8 mouse cellular contexts compared by ENCODE assay signal in the genomic region with DNA sequence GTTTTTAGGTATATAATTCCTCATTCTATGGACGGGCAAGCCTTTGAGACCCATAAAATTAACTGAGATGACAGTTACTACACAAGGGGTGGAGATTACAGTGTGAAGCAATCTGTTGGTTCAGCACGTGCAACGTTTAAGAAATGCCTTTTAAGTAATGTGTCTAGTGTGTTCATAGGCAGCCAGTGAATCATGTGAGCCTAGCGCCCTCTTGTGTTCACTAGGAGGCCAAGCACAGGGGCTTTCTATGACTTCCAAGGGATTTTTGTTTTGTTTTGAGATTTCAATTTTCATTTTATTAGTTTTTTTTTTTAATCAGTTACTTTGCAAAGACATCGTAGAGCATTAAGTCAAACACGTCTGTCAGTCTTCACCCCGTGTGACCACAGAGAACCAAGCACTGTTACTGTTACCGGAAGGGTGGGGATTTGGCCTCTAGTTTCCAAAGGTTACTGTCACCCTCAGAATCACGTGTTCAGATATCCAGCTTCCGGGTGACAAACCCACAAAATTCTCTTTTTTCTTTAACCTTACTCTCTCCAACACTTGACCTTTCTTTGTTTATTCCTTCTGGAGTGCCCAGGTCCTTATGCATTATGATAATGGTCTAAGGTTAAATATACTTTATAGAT. TPM values are rescaled to one million over a fixed set of nuclear protein-coding genes. Genes with fewer than 3 reads are reported as not detected.
DNase-seq lines count a peak whose midpoint lies in the region; ATAC-seq and TF ChIP-seq lines count a peak whose summit lies in the region.

No protein-coding gene starts in this region.

- no peak for TF ChIP-seq POLR2A in bone marrow, adult 2 months (IDR thresholded peaks at IDR 0.05; ENCODE audit: borderline replicate concordance, control insufficient read depth, low read depth, low read length)

- no peaks in the 10 kb centered on the region for H3K79me2 ChIP-seq in C2C12 (ENCODE audit: control insufficient read depth, insufficient read depth)

- peak; percentile 65 for ATAC-seq in frontal cortex, adult (ENCODE audit: low TSS enrichment)

- peak; percentile 42 for TF ChIP-seq CTCF in C2C12 (IDR thresholded peaks at IDR 0.05; ENCODE audit: control insufficient read depth, insufficient read depth, insufficient read length)
- TF ChIP-seq CTCF in bone marrow, adult 2 months (IDR thresholded peaks at IDR 0.05; ENCODE audit: control insufficient read depth, insufficient read depth, low read length) = peak; percentile 63

- DNase-seq in frontal cortex, postnatal 10 days (ENCODE audit: low spot score in 2 of 2) = no peak
- DNase-seq in heart, adult 8-10 months (ENCODE audit: low spot score) = peak; percentile 30
- DNase-seq in kidney, postnatal 10 days = peak; percentile 58
- DNase-seq in midbrain, embryonic 10.5 days (ENCODE audit: low spot score) = peak; percentile 29
- peak; percentile 50 for DNase-seq in thymus, postnatal 14 days

- H3K36me3 ChIP-seq in C2C12 (ENCODE audit: control insufficient read depth, insufficient read depth) = no peaks in the 10 kb centered on the region
- H3K36me3 ChIP-seq in midbrain, embryonic 10.5 days = no peaks in the 10 kb centered on the region

- H3ac ChIP-seq in C2C12 (ENCODE audit: control insufficient read depth, insufficient read length, low read depth) = no peak overlapping the region

- peaks cover 3% of the 10 kb centered on the region; the same call in 1 of the 2 replicates for H3K4me1 ChIP-seq in bone marrow, adult 2 months (ENCODE audit: control insufficient read depth, insufficient read depth, low read length)
- H3K4me1 ChIP-seq in midbrain, embryonic 10.5 days = peaks cover 4% of the 10 kb centered on the region; the same call in 1 of the 2 replicates

- no peaks in the 10 kb centered on the region for H3K79me3 ChIP-seq in C2C12 (ENCODE audit: low read depth)

- WGBS in bone marrow, adult 2 months = 3% methylated on average over 10 of the region's 10 CpGs
- WGBS in midbrain, embryonic 10.5 days = 31% methylated on average over 10 of the region's 10 CpGs

- H3K4me3 ChIP-seq in C2C12 (ENCODE audit: insufficient read depth, poor library complexity, severe bottlenecking) = no peak overlapping the region
- no peak overlapping the region for H3K4me3 ChIP-seq in bone marrow, adult 2 months (replicated peaks; ENCODE audit: control insufficient read depth, low read depth, low read length)
- H3K4me3 ChIP-seq in midbrain, embryonic 10.5 days = no peak overlapping the region

- no peak overlapping the region; the same call in 1 of the 2 replicates for H3K27ac ChIP-seq in bone marrow, adult 2 months (ENCODE audit: control insufficient read depth, insufficient read depth, low read depth, low read length, poor library complexity)
- H3K27ac ChIP-seq in midbrain, embryonic 10.5 days (replicated peaks) = no peak overlapping the region

- H3K9me3 ChIP-seq in midbrain, embryonic 10.5 days (replicated peaks) = no peaks in the 10 kb centered on the region

- no peaks in the 10 kb centered on the region for H3K27me3 ChIP-seq in C2C12 (ENCODE audit: control insufficient read depth, insufficient read depth, insufficient read length)
- H3K27me3 ChIP-seq in midbrain, embryonic 10.5 days (ENCODE audit: low read depth, poor library complexity, severe bottlenecking) = no peaks in the 10 kb centered on the region

TF ChIP-seq in C2C12, 6 proteins besides CTCF, POLR2A, EP300 and RAD21:
- peak; percentile 44 for TF ChIP-seq USF1 (IDR thresholded peaks at IDR 0.05; ENCODE audit: low read depth)
- peak; percentile 55 for TF ChIP-seq MAX (IDR thresholded peaks at IDR 0.05)
- TF ChIP-seq CEBPB (IDR thresholded peaks at IDR 0.05; ENCODE audit: low read depth) = peak; percentile 78
- no peak for TF ChIP-seq FOSL1 (IDR thresholded peaks at IDR 0.05; ENCODE audit: insufficient read depth, low read length, poor library complexity, severe bottlenecking)
- no peak for TF ChIP-seq MYOG (IDR thresholded peaks at IDR 0.05; ENCODE audit: control insufficient read depth, extremely low read depth, insufficient read length)
- TF ChIP-seq MYOD1 (IDR thresholded peaks at IDR 0.05; ENCODE audit: control insufficient read depth, insufficient read length, low read depth) = no peak

RNA-seq across cellular contexts. Expression of a gene that starts 20.8 kb away (rescaled TPM):
- 65.5 TPM for polyA plus RNA-seq in C2C12 (2012; fragmentation: generic; extraction: Trizol)
- polyA plus RNA-seq in bone marrow, adult 2 months (2011; ENCODE audit: insufficient read depth, insufficient read length, low replicate concordance, missing spikeins) = 7.3 and 50.4 TPM in 2 replicates
- 100 to 1,000 TPM; 167 to 177 (median 171) TPM for total RNA-seq in heart, adult 8-10 months (2022)
- polyA plus RNA-seq in midbrain, embryonic 10.5 days (2016; fragmentation: Nextera tagmentation; extraction: Ambion mirVana) = 74.6 and 83.3 TPM in 2 replicates

RNA-seq across cellular contexts. Expression of a gene that starts 50.9 kb away (rescaled TPM):
- not detected for polyA plus RNA-seq in C2C12 (2012; fragmentation: generic; extraction: Trizol)
- 1.0 TPM in 1 of 2 replicates, not detected in the other for polyA plus RNA-seq in bone marrow, adult 2 months (2011; ENCODE audit: insufficient read depth, insufficient read length, low replicate concordance, missing spikeins)
- total RNA-seq in heart, adult 8-10 months (2022) = under 1 TPM; 0.25 to 0.37 (median 0.27) TPM
- 0.49 and 0.63 TPM in 2 replicates for polyA plus RNA-seq in midbrain, embryonic 10.5 days (2016; fragmentation: Nextera tagmentation; extraction: Ambion mirVana)

Comparison
In these comparisons a context has a peak if more than half of its experiments do, and no peak if none do; other contexts are left out.
1. DNase-seq: peak in heart, adult 8-10 months (single experiment), kidney, postnatal 10 days (single experiment), midbrain, embryonic 10.5 days (single experiment) and thymus, postnatal 14 days (single experiment); none in frontal cortex, postnatal 10 days (0 of 2).